Mouse (Mus musculus) ES-E14 (cell line): ENCODE measurements at regions not wholly inside any gene's neighbourhood (a gene's known extent, or its start where the extent isn't known, plus 50 kb on each side); places are given as distances from the start of the nearest gene placed in this dataset.

Experiments used
- DNase-seq: peaks from one replicate; pipeline ENCODE4 v3.0.0-alpha.2; 2013; ENCODE audit warnings: low read depth, low spot score
- H3K27ac ChIP-seq: 2 replicates; pipeline ENCODE4 v1.5.1; 2012; ENCODE audit warnings: low read depth, mild to moderate bottlenecking, low read length, moderate library complexity, mixed read lengths; ENCODE audit not compliant: poor library complexity, insufficient read depth, severe bottlenecking
- H3K36me3 ChIP-seq: 2 replicates; pipeline ENCODE4 v1.6.1; 2012; ENCODE audit warnings: mild to moderate bottlenecking, low read length, moderate library complexity, mixed read lengths; ENCODE audit not compliant: control insufficient read depth, poor library complexity, insufficient read depth, severe bottlenecking
- H3K4me1 ChIP-seq, 2 experiments: fragments of 150-350 bp in 1 of 2; sonication (generic) in 1 of 2; 2 replicates each; pipeline ENCODE4 v1.6.1; 2012; ENCODE audit warnings: low read length in 2 of 2, mild to moderate bottlenecking in 1 of 2, mixed read lengths in 1 of 2; ENCODE audit not compliant: control insufficient read depth in 2 of 2, insufficient read depth in 2 of 2, poor library complexity in 1 of 2
- H3K4me3 ChIP-seq, 2 experiments: fragments of 150-350 bp in 1 of 2; sonication (generic) in 1 of 2; 2 replicates each; pipeline ENCODE4 v1.5.1; 2012; ENCODE audit warnings: low read length in 2 of 2, low read depth in 1 of 2, mild to moderate bottlenecking in 1 of 2, mixed read lengths in 1 of 2; ENCODE audit not compliant: insufficient read depth in 1 of 2, poor library complexity in 1 of 2, severe bottlenecking in 1 of 2
- H3K9ac ChIP-seq: 2 replicates; pipeline ENCODE4 v1.6.1; 2012; ENCODE audit warnings: low read depth, mild to moderate bottlenecking, low read length, mixed read lengths; ENCODE audit not compliant: poor library complexity, insufficient read depth, severe bottlenecking
- H3K9me3 ChIP-seq: fragments of 150-350 bp; sonication (generic); 2 replicates; pipeline ENCODE4 v1.6.1; 2012; ENCODE audit warnings: low read depth, mild to moderate bottlenecking, low read length; ENCODE audit not compliant: control insufficient read depth, insufficient read depth
- CHD2 ChIP-seq: IDR thresholded peaks from 2 replicates; pipeline ENCODE4 v1.6.1; 2014; ENCODE audit warnings: mild to moderate bottlenecking, low read depth, low read length, inconsistent platforms
- HCFC1 ChIP-seq: IDR thresholded peaks from 2 replicates; pipeline ENCODE4 v1.6.1; 2012; ENCODE audit warnings: low read length, inconsistent platforms, borderline replicate concordance; ENCODE audit not compliant: insufficient read depth
- MAFK ChIP-seq: IDR thresholded peaks from 2 replicates; pipeline ENCODE4 v1.6.1; 2014; ENCODE audit warnings: mild to moderate bottlenecking, low read depth, low read length, inconsistent platforms; ENCODE audit not compliant: insufficient read depth
- ZC3H11A ChIP-seq: IDR thresholded peaks from 2 replicates; pipeline ENCODE4 v1.6.1; 2012; ENCODE audit warnings: low read depth, mild to moderate bottlenecking, inconsistent platforms, low read length, borderline replicate concordance
- ZNF384 ChIP-seq: IDR thresholded peaks from 2 replicates; pipeline ENCODE4 v1.6.1; 2012; ENCODE audit warnings: low read depth, low read length, inconsistent platforms
- in situ Hi-C, 2 experiments: fragments of 600-800 bp; cut with MboI; formaldehyde crosslinking; loops; one replicate each; pipeline ENCODE4 v1.15.1; 2025; ENCODE audit warnings: low sequenced_read_pairs in 2 of 2, inconsistent platforms in 1 of 2; ENCODE audit not compliant: unreplicated experiment in 2 of 2

GRCm38 (mm10) chr16:30677896-30678707 lies 78.6 kb downstream of the Fam43a start:
- in situ Hi-C loops: no loop called here
- H3K4me1 ChIP-seq: peaks cover 0 to 2% of the 10 kb centered on the region in 2 experiments; a peak in 2 of 4 replicates

GRCm38 (mm10) chr16:30678708-30679492 lies 79.4 kb downstream of the Fam43a start:
- H3K36me3 ChIP-seq: no peaks in the 10 kb centered on the region
- in situ Hi-C loops: no loop called here
- no peak overlapping the region for H3K27ac ChIP-seq
- H3K9me3 ChIP-seq: no peaks in the 10 kb centered on the region
- H3K4me1 ChIP-seq: peaks cover 0 to 3% of the 10 kb centered on the region in 2 experiments; a peak in 1 of 4 replicates
- TF ChIP-seq MAFK (no peak), CHD2 (no peak), ZC3H11A (no peak), ZNF384 (no peak), HCFC1 (no peak)
- H3K9ac ChIP-seq: no peak overlapping the region
- no peak overlapping the region for H3K4me3 ChIP-seq
- DNase-seq: no peak

More at GRCm38 (mm10) chr16:30677896-30678707, 78.6 kb downstream of the Fam43a start:
- H3K9me3 ChIP-seq: no peaks in the 10 kb centered on the region
- no peak overlapping the region for H3K4me3 ChIP-seq
- H3K27ac ChIP-seq: no peak overlapping the region
- H3K36me3 ChIP-seq: no peaks in the 10 kb centered on the region
- DNase-seq: no peak
- TF ChIP-seq CHD2 (no peak), ZNF384 (no peak), MAFK (no peak), ZC3H11A (no peak)
- H3K9ac ChIP-seq: no peak overlapping the region

- Histone ChIP-seq H3K4me3 (no peak overlapping the region), H3K27ac (no peak overlapping the region), H3K4me1 (peaks cover 0 to 3% of the 10 kb centered on the region in 2 experiments; a peak in 1 of 4 replicates), H3K9ac (no peak overlapping the region), H3K9me3 (no peaks in the 10 kb centered on the region), H3K36me3 (no peaks in the 10 kb centered on the region)
- no peak for TF ChIP-seq ZC3H11A
- TF ChIP-seq CHD2: no peak
- no peak for TF ChIP-seq ZNF384
- no peak for TF ChIP-seq HCFC1
- TF ChIP-seq MAFK: no peak
- in situ Hi-C loops: no loop called here
- no peak for DNase-seq
These were observed 79.9 kb downstream of the Fam43a start for GRCm38 (mm10) chr16:30679493-30679811.

- H3K36me3 ChIP-seq: no peaks in the 10 kb centered on the region
- in situ Hi-C loops: no loop called here
- no peak overlapping the region for H3K4me3 ChIP-seq
- no peak overlapping the region for H3K27ac ChIP-seq
- 0 out of 4 replicates have a peak, but pooled peaks cover 0 to 3% of the 10 kb centered on the region in 2 experiments for H3K4me1 ChIP-seq
- TF ChIP-seq CHD2 (no peak), ZC3H11A (no peak), ZNF384 (no peak), MAFK (no peak), HCFC1 (no peak)
- H3K9me3 ChIP-seq: no peaks in the 10 kb centered on the region
- no peak overlapping the region for H3K9ac ChIP-seq
- DNase-seq: no peak
These were observed 81.9 kb downstream of the Fam43a start for GRCm38 (mm10) chr16:30681421-30681820.
